Mouse (Mus musculus) E14TG2a.4 (cell line): Measurements from ENCODE around the gene Yap1.

Experiments
- CTCF ChIP-seq: conservative IDR thresholded peaks from 2 replicates; pipeline ENCODE4 v1.5.1; 2014; ENCODE audit warnings: low read length
- POU5F1 ChIP-seq: IDR thresholded peaks from 2 replicates; pipeline ENCODE4 v1.6.1; 2014; ENCODE audit warnings: low read length, borderline replicate concordance

GRCm38 (mm10) chr9:7984287-7984686 is 20.1 kb downstream of the Yap1 start:
- TF ChIP-seq CTCF (no peak), POU5F1 (no peak)
